16 mouse cellular contexts compared by ENCODE assay signal in genomic region chr7:102228049-102228670, GRCm38 (mm10).
"Had no signal": no experiment of that assay in that cellular context is flagged by ENCODE, and none has a peak within 500 bp of the region (broad histone marks: within the 10 kb centered on the region; RNA-seq: fewer than 3 reads in every experiment).

No protein-coding gene starts in this region.

- H3K27me3 ChIP-seq: liver, embryonic 13.5 days; liver, embryonic 15.5 days; lung, embryonic 15.5 days; megakaryocyte, embryonic 14.5 days; midbrain, embryonic 12.5 days; midbrain, embryonic 15.5 days; neural tube, embryonic 12.5 days; stomach, embryonic 15.5 days had no signal

- H3K4me1 ChIP-seq: neural tube, embryonic 12.5 days had no signal

- DNase-seq: liver, embryonic 13.5 days; liver, postnatal 0 days; lung, adult 2 months; lung, postnatal 10 days; lung, postnatal 36 days; thymus, adult 18-20 months; thymus, postnatal 14 days; thymus, postnatal 36 days had no signal

- H3K36me3 ChIP-seq: midbrain, embryonic 12.5 days; midbrain, embryonic 15.5 days had no signal

- ATAC-seq: liver, postnatal 0 days; midbrain, embryonic 15.5 days had no signal

- H3K4me2 ChIP-seq: liver, embryonic 13.5 days; liver, embryonic 15.5 days; lung, embryonic 15.5 days; midbrain, embryonic 12.5 days; midbrain, embryonic 15.5 days; neural tube, embryonic 12.5 days; stomach, embryonic 15.5 days had no signal

- H3K4me3 ChIP-seq: liver, embryonic 13.5 days; liver, embryonic 15.5 days; lung, embryonic 15.5 days; megakaryocyte, embryonic 14.5 days; midbrain, embryonic 12.5 days; midbrain, embryonic 15.5 days; neural tube, embryonic 12.5 days; stomach, embryonic 15.5 days had no signal

- H3K27ac ChIP-seq: liver, embryonic 13.5 days; liver, embryonic 15.5 days; lung, embryonic 15.5 days; macrophage; midbrain, embryonic 12.5 days; midbrain, embryonic 15.5 days; neural tube, embryonic 12.5 days; stomach, embryonic 15.5 days had no signal

- H3K9ac ChIP-seq: liver, embryonic 13.5 days; liver, embryonic 15.5 days; liver, postnatal 0 days; lung, embryonic 15.5 days; midbrain, embryonic 12.5 days; midbrain, embryonic 15.5 days; neural tube, embryonic 12.5 days; stomach, embryonic 15.5 days had no signal

- H3K9me3 ChIP-seq: liver, embryonic 13.5 days; liver, embryonic 15.5 days; lung, embryonic 15.5 days; megakaryocyte, embryonic 14.5 days; midbrain, embryonic 12.5 days; midbrain, embryonic 15.5 days; neural tube, embryonic 12.5 days; stomach, embryonic 15.5 days had no signal
